Mouse (Mus musculus) lung, embryonic 14.5 days (tissue): ENCODE measurements at regions not wholly inside any gene's neighbourhood (a gene's known extent, or its start where the extent isn't known, plus 50 kb on each side); places are given as distances from the start of the nearest gene placed in this dataset.

Experiments
- ATAC-seq: fragments of 200-750 bp; cut with Nextera tagmentation; 2 replicates; pipeline ENCODE4 v1.8.0; 2017; ENCODE audit warnings: mild to moderate bottlenecking, moderate TSS enrichment, moderate library complexity; ENCODE audit not compliant: insufficient read depth
- DNase-seq: peaks from one replicate; pipeline ENCODE4 v3.0.0-alpha.2; 2015
- H3K27ac ChIP-seq: fragments of 300-500 bp; sonication (generic); 2 replicates; pipeline ENCODE4 v1.5.1; 2014; ENCODE audit warnings: low read depth, mild to moderate bottlenecking, moderate library complexity
- H3K27me3 ChIP-seq: fragments of 300-500 bp; sonication (generic); 2 replicates; pipeline ENCODE4 v1.6.1; 2014; ENCODE audit warnings: low read length, control low read depth; ENCODE audit not compliant: insufficient read depth
- H3K36me3 ChIP-seq: fragments of 300-500 bp; sonication (generic); 2 replicates; pipeline ENCODE4 v1.6.1; 2014; ENCODE audit warnings: control low read depth; ENCODE audit not compliant: insufficient read depth
- H3K4me1 ChIP-seq: fragments of 300-500 bp; sonication (generic); 2 replicates; pipeline ENCODE4 v1.6.1; 2014; ENCODE audit warnings: antibody characterized with exemption, control low read depth; ENCODE audit not compliant: insufficient read depth
- H3K4me2 ChIP-seq: fragments of 300-500 bp; sonication (generic); 2 replicates; pipeline ENCODE4 v1.6.1; 2014; ENCODE audit warnings: mild to moderate bottlenecking
- H3K4me3 ChIP-seq: fragments of 300-500 bp; sonication (generic); 2 replicates; pipeline ENCODE4 v1.5.1; 2014; ENCODE audit warnings: low read depth, low read length
- H3K9ac ChIP-seq: fragments of 300-500 bp; sonication (generic); 2 replicates; pipeline ENCODE4 v1.6.1; 2014
- H3K9me3 ChIP-seq: fragments of 300-500 bp; sonication (generic); 2 replicates; pipeline ENCODE4 v1.6.1; 2016; ENCODE audit warnings: low read depth, low read length, control low read depth
- CTCF ChIP-seq: IDR thresholded peaks from 2 replicates; pipeline ENCODE4 v1.5.1; 2016; ENCODE audit warnings: antibody characterized with exemption, low read depth
- WGBS: fragments of 180-500 bp; shearing (Covaris S2); extraction: QIAGEN DNeasy Blood & Tissue Kit; methylation state at CpG from one replicate; pipeline ENCODE4 v1.1.7; 2014; 5-methylcytosine and 5-hydroxymethylcytosine counted together

GRCm38 (mm10) chr4:53339125-53340020 is 100.8 kb upstream of the Slc44a1 start:
- Histone ChIP-seq H3K9me3 (no peaks in the 10 kb centered on the region), H3K9ac (no peak overlapping the region), H3K27me3 (no peaks in the 10 kb centered on the region), H3K4me3 (no peak overlapping the region), H3K27ac (peak overlapping the region; percentile 46; the same call in 1 of the 2 replicates), H3K4me1 (peaks cover 4% of the 10 kb centered on the region), H3K4me2 (no peak overlapping the region), H3K36me3 (no peaks in the 10 kb centered on the region)
- ATAC-seq (peak; percentile 47; the same call in 1 of the 2 replicates), DNase-seq (peak; percentile 13)
- 45% methylated on average over 12 of the region's 12 CpGs for WGBS
- no peak for TF ChIP-seq CTCF

GRCm38 (mm10) chr4:53338479-53338878 is 101.7 kb upstream of the Slc44a1 start:
- Histone ChIP-seq H3K27ac (no peak overlapping the region), H3K27me3 (no peaks in the 10 kb centered on the region), H3K9ac (no peak overlapping the region), H3K4me3 (no peak overlapping the region), H3K9me3 (no peaks in the 10 kb centered on the region), H3K36me3 (no peaks in the 10 kb centered on the region), H3K4me1 (peaks cover 4% of the 10 kb centered on the region), H3K4me2 (no peak overlapping the region)
- TF ChIP-seq CTCF = no peak
- no peak for DNase-seq
- ATAC-seq = no peak
- WGBS = 54% methylated on average over 4 of the region's 4 CpGs

GRCm38 (mm10) chr4:53337784-53338183 is 102.4 kb upstream of the Slc44a1 start:
- no peaks in the 10 kb centered on the region for H3K27me3 ChIP-seq
- no peaks in the 10 kb centered on the region for H3K36me3 ChIP-seq
- no peak overlapping the region for H3K4me2 ChIP-seq
- peak; percentile 58 for DNase-seq
- no peak overlapping the region for H3K4me3 ChIP-seq
- ATAC-seq = peak; percentile 39; the same call in 1 of the 2 replicates
- no peak for TF ChIP-seq CTCF
- H3K9me3 ChIP-seq = no peaks in the 10 kb centered on the region
- H3K4me1 ChIP-seq = peaks cover 4% of the 10 kb centered on the region
- 18% methylated on average over 8 of the region's 8 CpGs for WGBS
- H3K9ac ChIP-seq = no peak overlapping the region
- H3K27ac ChIP-seq = no peak overlapping the region

DNA sequence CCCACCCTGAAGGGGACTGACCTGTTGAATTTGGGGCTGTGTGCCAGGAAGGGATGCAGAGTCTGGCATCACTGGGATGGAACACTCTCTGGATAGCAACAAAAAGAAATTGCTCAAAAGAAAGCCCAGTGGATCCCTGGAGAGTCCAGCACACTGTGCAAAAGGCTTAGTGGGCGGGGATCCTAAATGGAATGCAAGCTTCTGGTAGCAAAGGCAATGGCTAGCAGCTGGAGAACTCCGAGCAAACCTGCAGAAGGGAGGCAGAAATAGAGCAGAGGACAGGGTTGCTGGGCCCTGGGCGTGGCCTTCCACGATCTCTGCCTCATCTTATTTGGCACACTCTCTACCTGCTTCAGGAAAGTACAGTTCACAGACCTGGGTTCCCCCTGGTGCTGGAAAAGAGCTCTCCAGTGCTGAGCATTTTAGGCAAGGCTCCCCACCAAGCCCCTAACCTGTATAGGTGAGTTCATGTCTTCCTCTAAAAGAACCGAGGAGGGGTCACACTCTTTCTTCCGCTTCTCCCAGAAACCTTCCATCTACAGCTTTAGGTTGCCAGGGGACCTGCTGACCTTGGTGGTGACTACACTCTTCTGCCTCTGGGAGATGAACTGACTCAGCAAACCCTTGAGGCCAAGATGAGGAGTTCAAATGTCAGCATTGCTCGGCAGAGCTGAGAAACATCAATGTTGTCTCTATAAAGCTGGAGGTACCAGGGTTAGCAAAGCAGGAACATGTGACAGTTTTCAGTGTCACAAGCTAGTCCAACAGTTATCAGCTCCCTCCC is 112.6 kb upstream of the Slc44a1 start:
- no peak for DNase-seq
- no peak for TF ChIP-seq CTCF

DNA sequence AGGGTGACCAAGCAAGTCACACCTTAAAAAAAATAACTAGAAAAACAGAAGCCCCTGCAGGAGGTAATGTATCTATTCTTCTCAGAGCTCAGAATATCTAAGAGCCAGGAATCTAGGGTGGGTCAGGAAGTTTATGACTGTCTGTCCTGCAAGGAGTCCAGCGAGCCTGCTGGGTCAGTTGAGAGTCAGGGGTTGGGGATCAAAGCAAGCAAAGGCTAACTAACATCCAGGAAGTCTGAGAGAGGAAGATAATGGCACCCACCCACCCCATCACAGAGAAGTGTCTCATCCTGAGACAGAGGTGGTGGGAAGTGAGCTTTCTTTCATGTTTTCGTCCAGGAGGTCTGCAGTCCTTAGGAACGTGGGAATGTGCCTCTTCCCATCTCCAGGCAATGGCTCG is 116.4 kb upstream of the Slc44a1 start:
- Histone ChIP-seq H3K27ac (no peak overlapping the region), H3K4me1 (peaks cover 2% of the 10 kb centered on the region; the same call in 1 of the 2 replicates), H3K9me3 (no peaks in the 10 kb centered on the region), H3K36me3 (no peaks in the 10 kb centered on the region), H3K4me2 (no peak overlapping the region), H3K4me3 (no peak overlapping the region), H3K27me3 (no peaks in the 10 kb centered on the region), H3K9ac (no peak overlapping the region)
- 61% methylated on average over 4 of the region's 4 CpGs for WGBS
- ATAC-seq (no peak), DNase-seq (no peak)
- no peak for TF ChIP-seq CTCF

More for the DNA sequence above, 112.6 kb upstream of the Slc44a1 start:
- Histone ChIP-seq H3K36me3 (no peaks in the 10 kb centered on the region), H3K4me1 (no peaks in the 10 kb centered on the region), H3K4me2 (no peak overlapping the region), H3K27me3 (no peaks in the 10 kb centered on the region), H3K9ac (no peak overlapping the region), H3K4me3 (no peak overlapping the region), H3K9me3 (no peaks in the 10 kb centered on the region), H3K27ac (no peak overlapping the region)
- peak; percentile 35; the same call in 1 of the 2 replicates for ATAC-seq
- WGBS = 65% methylated on average over 7 of the region's 7 CpGs

DNA sequence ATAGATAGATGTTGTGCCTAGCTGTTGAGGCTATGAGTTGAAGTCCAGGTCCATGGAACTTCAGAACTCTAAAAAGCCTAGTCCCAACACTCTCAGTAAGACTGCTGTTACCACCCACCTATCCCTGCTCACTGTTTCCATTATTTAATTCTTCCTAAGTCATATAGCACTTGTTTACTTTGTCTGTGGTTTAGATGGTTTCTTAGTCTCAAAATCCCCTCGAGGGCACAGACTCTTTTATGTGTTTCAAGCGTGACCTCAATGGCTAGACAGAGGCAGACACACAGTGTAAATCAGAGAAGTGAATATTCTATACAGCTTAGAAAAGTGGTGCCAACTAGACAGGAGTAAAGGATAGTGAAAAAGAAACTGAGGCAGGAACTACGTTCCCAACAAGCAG is 117.0 kb upstream of the Slc44a1 start:
- Histone ChIP-seq H3K27ac (no peak overlapping the region), H3K4me1 (peaks cover 7% of the 10 kb centered on the region), H3K4me3 (no peak overlapping the region), H3K4me2 (no peak overlapping the region), H3K9me3 (no peaks in the 10 kb centered on the region), H3K9ac (no peak overlapping the region), H3K27me3 (no peaks in the 10 kb centered on the region), H3K36me3 (no peaks in the 10 kb centered on the region)
- no peak for TF ChIP-seq CTCF
- 55% methylated on average over 3 of the region's 3 CpGs for WGBS
- DNase-seq (no peak), ATAC-seq (no peak)

GRCm38 (mm10) chr4:53322484-53322883 is 117.7 kb upstream of the Slc44a1 start:
- H3K36me3 ChIP-seq = no peaks in the 10 kb centered on the region
- DNase-seq (no peak), ATAC-seq (no peak)

More at GRCm38 (mm10) chr4:53322484-53322883, 117.7 kb upstream of the Slc44a1 start:
- no peak overlapping the region for H3K4me3 ChIP-seq
- H3K27me3 ChIP-seq = no peaks in the 10 kb centered on the region
- H3K4me2 ChIP-seq = no peak overlapping the region
- no peak for TF ChIP-seq CTCF
- H3K27ac ChIP-seq = no peak overlapping the region
- H3K9ac ChIP-seq = no peak overlapping the region
- no peaks in the 10 kb centered on the region for H3K9me3 ChIP-seq
- whole genome bisulfite sequencing = 71% methylated on average over 5 of the region's 5 CpGs
- peaks cover 13% of the 10 kb centered on the region for H3K4me1 ChIP-seq
